ENCODE assay signal across 8 mouse cellular contexts in the genomic region with DNA sequence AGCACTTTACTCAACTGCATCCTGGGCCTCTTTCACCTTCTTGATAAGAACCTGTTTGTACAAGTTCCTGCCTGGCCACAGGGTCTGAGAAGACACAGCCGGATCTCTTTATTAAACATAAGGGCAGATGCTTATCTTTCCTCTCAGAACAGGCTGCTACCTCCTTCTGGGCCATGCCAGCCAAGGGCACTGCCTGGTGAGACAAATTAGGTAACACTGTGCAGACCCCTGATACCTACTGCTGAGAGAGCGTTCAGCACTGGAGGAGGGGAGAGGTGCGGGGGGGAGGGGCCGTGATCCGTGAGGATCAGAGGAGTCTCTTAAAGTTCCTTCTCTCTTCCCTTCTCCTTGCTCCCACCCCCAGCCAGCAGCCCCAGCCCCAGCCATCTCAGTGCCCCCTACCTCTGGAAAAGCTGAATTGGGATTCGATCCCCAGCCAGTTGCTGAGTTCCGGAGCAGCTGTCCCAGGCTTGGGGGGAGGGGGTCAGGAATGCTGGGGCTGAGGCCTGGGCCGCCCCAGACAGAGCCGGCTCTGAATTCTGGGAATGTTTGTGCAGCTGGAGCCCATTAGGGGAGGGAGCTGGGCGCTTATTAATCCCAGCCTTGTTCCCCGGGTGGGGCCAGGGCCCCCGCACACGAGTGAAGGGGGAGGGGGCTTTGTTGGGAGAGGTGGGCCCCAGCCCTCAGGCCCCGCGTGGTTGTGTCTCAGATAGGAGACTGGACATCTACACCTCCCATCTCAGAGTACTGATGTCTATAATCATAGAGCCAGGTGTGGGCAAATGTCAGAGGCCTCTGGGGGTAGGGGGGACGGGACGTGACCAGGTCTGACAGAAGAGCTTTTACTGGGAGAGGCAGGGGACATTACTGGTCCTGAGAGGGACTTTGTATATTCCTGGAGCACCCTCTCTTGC. TPM values are rescaled to one million over a fixed set of nuclear protein-coding genes. Genes with fewer than 3 reads are reported as not detected.
A peak's percentile ranks its signal among the peaks of the same experiment; 100 is the strongest.
DNase-seq lines count a peak whose midpoint lies in the region; ATAC-seq lines count a peak whose summit lies in the region.

No protein-coding gene starts in this region.

- ATAC-seq in neural tube, embryonic 11.5 days (ENCODE audit: insufficient read depth, low FRiP score, low TSS enrichment), result peak; percentile 41; the same call in 1 of the 2 replicates
- no peak for ATAC-seq in monocyte, adult 5-6 weeks (replicated peaks; ENCODE audit: insufficient number of reproducible peaks, low FRiP score, low TSS enrichment, poor library complexity, severe bottlenecking)

- peak; percentile 56 for DNase-seq in MN1 (ENCODE audit: low spot score)
- peak; percentile 90 for DNase-seq in embryo, embryonic 9.5 days (ENCODE audit: extremely low spot score)
- peak; percentile 67 to 73 for DNase-seq in heart, postnatal 10 days
- peak; percentile 83 to 90 for DNase-seq in kidney, postnatal 4 days
- DNase-seq in neural tube, embryonic 11.5 days (ENCODE audit: low spot score), result peak; percentile 79
- DNase-seq in thymus, postnatal 0 days (ENCODE audit: low spot score), result no peak
- no peak for DNase-seq in frontal cortex, postnatal 36 days (ENCODE audit: low spot score in 2 of 2)

- H3K4me2 ChIP-seq in neural tube, embryonic 11.5 days (ENCODE audit: low read depth), result peak overlapping the region; percentile 20

- H3K4me1 ChIP-seq in neural tube, embryonic 11.5 days (ENCODE audit: control insufficient read depth, insufficient read depth, low read length), result peaks cover 21% of the 10 kb centered on the region

- 0 out of 2 replicates have a peak, but pooled peaks cover 3% of the 10 kb centered on the region for H3K9me3 ChIP-seq in neural tube, embryonic 11.5 days (ENCODE audit: control insufficient read depth, low read length)

- H3K27ac ChIP-seq in neural tube, embryonic 11.5 days (ENCODE audit: low read depth, low read length), result peak overlapping the region; percentile 78

- H3K27me3 ChIP-seq in neural tube, embryonic 11.5 days (ENCODE audit: control insufficient read depth, insufficient read depth, low read length), result no peaks in the 10 kb centered on the region

- peak overlapping the region; percentile 26 for H3K9ac ChIP-seq in neural tube, embryonic 11.5 days (ENCODE audit: low read length)

- no peaks in the 10 kb centered on the region for H3K36me3 ChIP-seq in neural tube, embryonic 11.5 days (ENCODE audit: control insufficient read depth, insufficient read depth, low read length)

- H3K4me3 ChIP-seq in neural tube, embryonic 11.5 days (ENCODE audit: low read depth, low read length), result no peak overlapping the region

- 9% methylated on average over 17 of the region's 17 CpGs for WGBS in neural tube, embryonic 11.5 days

- intact Hi-C loops in heart, postnatal 10 days (cut with DNase I), result no loop called here

RNA-seq across cellular contexts. Expression of gene Fzd2, which starts 19.9 kb away (rescaled TPM):
- total RNA-seq in heart, postnatal 10 days (2021), result 10 to 100 TPM; 11.1 to 15.7 TPM
- polyA plus RNA-seq in neural tube, embryonic 11.5 days (2014; fragmentation: Nextera tagmentation; extraction: Ambion mirVana), result 37.3 and 40.4 TPM in 2 replicates
- not detected in 3 replicates for total RNA-seq in monocyte, adult 5-6 weeks (2017)
- 3.9 and 4.3 TPM in 2 replicates for polyA plus RNA-seq in thymus, postnatal 0 days (2015; fragmentation: Nextera tagmentation; extraction: Ambion mirVana)

RNA-seq across cellular contexts. Expression of gene Meioc, which starts 39.4 kb away (rescaled TPM):
- under 1 TPM in 1 of 2 experiments, not detected in 1; 0.05 TPM for total RNA-seq in heart, postnatal 10 days (2021)
- polyA plus RNA-seq in neural tube, embryonic 11.5 days (2014; fragmentation: Nextera tagmentation; extraction: Ambion mirVana), result 0.84 and 0.89 TPM in 2 replicates
- total RNA-seq in monocyte, adult 5-6 weeks (2017), result 0.21 TPM in 1 of 3 replicates, not detected in the others
- polyA plus RNA-seq in thymus, postnatal 0 days (2015; fragmentation: Nextera tagmentation; extraction: Ambion mirVana), result 0.05 TPM in 1 of 2 replicates, not detected in the other

RNA-seq across cellular contexts. Expression of gene Gm11627, which starts 44.9 kb away (rescaled TPM):
- 1 to 10 TPM; 1.7 to 2.8 TPM for total RNA-seq in heart, postnatal 10 days (2021)
- 7.1 and 9.9 TPM in 2 replicates for polyA plus RNA-seq in neural tube, embryonic 11.5 days (2014; fragmentation: Nextera tagmentation; extraction: Ambion mirVana)
- total RNA-seq in monocyte, adult 5-6 weeks (2017), result not detected in 3 replicates
- polyA plus RNA-seq in thymus, postnatal 0 days (2015; fragmentation: Nextera tagmentation; extraction: Ambion mirVana), result 0.52 and 1.2 TPM in 2 replicates

Comparison
In these comparisons a context has a peak if more than half of its experiments do, and no peak if none do; other contexts are left out.
1. DNase-seq: peak in MN1 (single experiment), embryo, embryonic 9.5 days (single experiment), heart, postnatal 10 days (2 of 2), kidney, postnatal 4 days (2 of 2) and neural tube, embryonic 11.5 days (single experiment); none in thymus, postnatal 0 days (single experiment) and frontal cortex, postnatal 36 days (0 of 2).
2. RNA of gene Fzd2, which starts 19.9 kb away (total RNA-seq): 11.1 to 15.7 TPM in heart, postnatal 10 days; not detected in monocyte, adult 5-6 weeks; every median in the first group is over 10 times any median in the second.